Mouse (Mus musculus): Measurements from ENCODE around the gene Myo5c.
A peak's percentile ranks its signal among the peaks of the same experiment; 100 is the strongest.

Gene Myo5c

GRCm38 (mm10) chr9:75275051-75275450 is 43.2 kb downstream of the Myo5c start:
- DNase-seq (ENCODE audit: extremely low spot score, low read depth, low spot score) = no peak

GRCm38 (mm10) chr9:75280814-75281213 is 49.0 kb downstream of the Myo5c start:
- DNase-seq (ENCODE audit: extremely low spot score, low read depth, low spot score) = no peak

- no peak for DNase-seq (ENCODE audit: extremely low spot score, low read depth, low spot score)
Observed at GRCm38 (mm10) chr9:75282179-75282578, 50.4 kb downstream of the Myo5c start.

GRCm38 (mm10) chr9:75282830-75283229 is 51.0 kb downstream of the Myo5c start:
- no peak for DNase-seq (ENCODE audit: extremely low spot score, low read depth, low spot score)

GRCm38 (mm10) chr9:75283636-75284035 is 51.8 kb downstream of the Myo5c start:
- no peak for DNase-seq (ENCODE audit: extremely low spot score, low read depth, low spot score)

- no peak for DNase-seq (ENCODE audit: extremely low spot score, low read depth, low spot score)
Observed at GRCm38 (mm10) chr9:75285363-75285762, 53.5 kb downstream of the Myo5c start.

- no peak for DNase-seq (ENCODE audit: extremely low spot score, low read depth, low spot score)
Observed at GRCm38 (mm10) chr9:75287636-75288035, 55.8 kb downstream of the Myo5c start.

- DNase-seq (ENCODE audit: extremely low spot score, low read depth, low spot score) = no peak
Observed at GRCm38 (mm10) chr9:75289545-75289944, 57.7 kb downstream of the Myo5c start.

GRCm38 (mm10) chr9:75299342-75299741 is 67.5 kb downstream of the Myo5c start:
- no peak for DNase-seq (ENCODE audit: extremely low spot score, low read depth, low spot score)

- DNase-seq (ENCODE audit: extremely low spot score, low read depth, low spot score) = no peak
Observed at GRCm38 (mm10) chr9:75303033-75303432, 71.2 kb downstream of the Myo5c start.

GRCm38 (mm10) chr9:75303701-75304261 is 72.0 kb downstream of the Myo5c start:
- DNase-seq (ENCODE audit: extremely low spot score, low read depth, low spot score) = no peak

- no peak for DNase-seq (ENCODE audit: extremely low spot score, low read depth, low spot score)
Observed at GRCm38 (mm10) chr9:75304286-75304685, 72.5 kb downstream of the Myo5c start.

- no peak for DNase-seq (ENCODE audit: extremely low spot score, low read depth, low spot score)
Observed at GRCm38 (mm10) chr9:75306126-75306898, 74.5 kb downstream of the Myo5c start, which contains the start of gene Gnb5. Gene Gnb5 (plus strand): TSS chr9:75306288.

GRCm38 (mm10) chr9:75307015-75307414 is 75.2 kb downstream of the Myo5c start:
- no peak for DNase-seq (ENCODE audit: extremely low spot score, low read depth, low spot score)

- no peak for DNase-seq (ENCODE audit: extremely low spot score, low read depth, low spot score)
Observed at GRCm38 (mm10) chr9:75308621-75309020, 76.8 kb downstream of the Myo5c start.

- DNase-seq (ENCODE audit: extremely low spot score, low read depth, low spot score) = peak; percentile 50
Observed at GRCm38 (mm10) chr9:75312008-75312407, 80.2 kb downstream of the Myo5c start.

GRCm38 (mm10) chr9:75313138-75313831 is 81.5 kb downstream of the Myo5c start:
- no peak for DNase-seq (ENCODE audit: extremely low spot score, low read depth, low spot score)

- DNase-seq (ENCODE audit: extremely low spot score, low read depth, low spot score) = no peak
Observed at GRCm38 (mm10) chr9:75313832-75314516, 82.2 kb downstream of the Myo5c start.

GRCm38 (mm10) chr9:75314517-75315105 is 82.8 kb downstream of the Myo5c start:
- no peak for DNase-seq (ENCODE audit: extremely low spot score, low read depth, low spot score)

GRCm38 (mm10) chr9:75315238-75315637 is 83.4 kb downstream of the Myo5c start:
- no peak for DNase-seq (ENCODE audit: extremely low spot score, low read depth, low spot score)

GRCm38 (mm10) chr9:75316771-75317170 is 85.0 kb downstream of the Myo5c start:
- no peak for DNase-seq (ENCODE audit: extremely low spot score, low read depth, low spot score)

Data from hindlimb bud, embryonic 11.5 days (tissue).